Mouse (Mus musculus): ENCODE data around the gene Scd2. TPM values are rescaled to one million over a fixed set of nuclear protein-coding genes. Genes with fewer than 3 reads are reported as not detected.
A peak's percentile ranks its signal among the peaks of the same experiment; 100 is the strongest.
"Not testable (repeated sequence)": the region's sequence is repeated elsewhere in the genome, so short reads cannot be mapped to it uniquely, and the experiment has no call there.

Gene Scd2
- polyA plus RNA-seq, 1 experiment, result 717 TPM

GRCm38 (mm10) chr19:44308611-44309246 is 15.3 kb downstream of the Scd2 start:
- H3K4me3 ChIP-seq (ENCODE audit: insufficient read depth, low read length), result no peak overlapping the region
- TF ChIP-seq POLR2A (IDR thresholded peaks at IDR 0.05; ENCODE audit: extremely low read depth, insufficient read depth, low read length), result no peak
- TF ChIP-seq CTCF (IDR thresholded peaks at IDR 0.05; ENCODE audit: extremely low read depth, insufficient read depth, low read length), result no peak
- H3K27ac ChIP-seq (ENCODE audit: insufficient read depth, low read length), result no peak overlapping the region
- H3K4me1 ChIP-seq (ENCODE audit: control insufficient read depth, insufficient read depth, low read length), result peaks cover 3% of the 10 kb centered on the region; the same call in 1 of the 2 replicates

GRCm38 (mm10) chr19:44309351-44310154 is 16.1 kb downstream of the Scd2 start:
- Histone ChIP-seq H3K4me1 (ENCODE audit: control insufficient read depth, insufficient read depth, low read length) (peaks cover 4% of the 10 kb centered on the region), H3K27ac (ENCODE audit: insufficient read depth, low read length) (no peak overlapping the region), H3K4me3 (ENCODE audit: insufficient read depth, low read length) (no peak overlapping the region)
- no peak for TF ChIP-seq CTCF (IDR thresholded peaks at IDR 0.05; ENCODE audit: extremely low read depth, insufficient read depth, low read length)
- no peak for TF ChIP-seq POLR2A (IDR thresholded peaks at IDR 0.05; ENCODE audit: extremely low read depth, insufficient read depth, low read length)

GRCm38 (mm10) chr19:44310155-44310575 is 16.7 kb downstream of the Scd2 start:
- H3K27ac ChIP-seq (ENCODE audit: insufficient read depth, low read length); H3K4me1 ChIP-seq (ENCODE audit: control insufficient read depth, insufficient read depth, low read length); H3K4me3 ChIP-seq (ENCODE audit: insufficient read depth, low read length): not testable (repeated sequence)

- H3K4me3 ChIP-seq (ENCODE audit: insufficient read depth, low read length), result no peak overlapping the region
- TF ChIP-seq CTCF (IDR thresholded peaks at IDR 0.05; ENCODE audit: extremely low read depth, insufficient read depth, low read length) (no peak), POLR2A (IDR thresholded peaks at IDR 0.05; ENCODE audit: extremely low read depth, insufficient read depth, low read length) (no peak)
- peaks cover 4% of the 10 kb centered on the region for H3K4me1 ChIP-seq (ENCODE audit: control insufficient read depth, insufficient read depth, low read length)
- no peak overlapping the region for H3K27ac ChIP-seq (ENCODE audit: insufficient read depth, low read length)
Measured at GRCm38 (mm10) chr19:44310814-44311213, 17.3 kb downstream of the Scd2 start.

GRCm38 (mm10) chr19:44311306-44312006 is 18.0 kb downstream of the Scd2 start:
- peak overlapping the region; percentile 11 for H3K27ac ChIP-seq (ENCODE audit: insufficient read depth, low read length)
- no peak overlapping the region for H3K4me3 ChIP-seq (ENCODE audit: insufficient read depth, low read length)
- TF ChIP-seq POLR2A (IDR thresholded peaks at IDR 0.05; ENCODE audit: extremely low read depth, insufficient read depth, low read length), result no peak
- no peak for TF ChIP-seq CTCF (IDR thresholded peaks at IDR 0.05; ENCODE audit: extremely low read depth, insufficient read depth, low read length)
- H3K4me1 ChIP-seq (ENCODE audit: control insufficient read depth, insufficient read depth, low read length), result peaks cover 2% of the 10 kb centered on the region

- TF ChIP-seq POLR2A (IDR thresholded peaks at IDR 0.05; ENCODE audit: extremely low read depth, insufficient read depth, low read length) (no peak), CTCF (IDR thresholded peaks at IDR 0.05; ENCODE audit: extremely low read depth, insufficient read depth, low read length) (no peak)
- H3K4me1 ChIP-seq (ENCODE audit: control insufficient read depth, insufficient read depth, low read length), result peaks cover 2% of the 10 kb centered on the region
- H3K27ac ChIP-seq (ENCODE audit: insufficient read depth, low read length), result peak overlapping the region; percentile 11
- no peak overlapping the region for H3K4me3 ChIP-seq (ENCODE audit: insufficient read depth, low read length)
Measured at GRCm38 (mm10) chr19:44312007-44312360, 18.5 kb downstream of the Scd2 start.

- H3K4me1 ChIP-seq (ENCODE audit: control insufficient read depth, insufficient read depth, low read length), result peaks cover 2% of the 10 kb centered on the region
- no peak overlapping the region for H3K4me3 ChIP-seq (ENCODE audit: insufficient read depth, low read length)
- H3K27ac ChIP-seq (ENCODE audit: insufficient read depth, low read length), result no peak overlapping the region
- TF ChIP-seq CTCF (IDR thresholded peaks at IDR 0.05; ENCODE audit: extremely low read depth, insufficient read depth, low read length) (no peak), POLR2A (IDR thresholded peaks at IDR 0.05; ENCODE audit: extremely low read depth, insufficient read depth, low read length) (no peak)
Measured at GRCm38 (mm10) chr19:44313066-44313465, 19.6 kb downstream of the Scd2 start.

- Histone ChIP-seq H3K4me1 (ENCODE audit: control insufficient read depth, insufficient read depth, low read length) (peaks cover 2% of the 10 kb centered on the region), H3K27ac (ENCODE audit: insufficient read depth, low read length) (peak overlapping the region; percentile 91), H3K4me3 (ENCODE audit: insufficient read depth, low read length) (peak overlapping the region; percentile 31; the same call in 1 of the 2 replicates)
- TF ChIP-seq POLR2A (IDR thresholded peaks at IDR 0.05; ENCODE audit: extremely low read depth, insufficient read depth, low read length) (peak; percentile 34; the same call in 1 of the 2 replicates), CTCF (IDR thresholded peaks at IDR 0.05; ENCODE audit: extremely low read depth, insufficient read depth, low read length) (no peak)
Measured at GRCm38 (mm10) chr19:44314327-44314759, 20.9 kb downstream of the Scd2 start.

GRCm38 (mm10) chr19:44314871-44315414 is 21.5 kb downstream of the Scd2 start:
- Histone ChIP-seq H3K4me1 (ENCODE audit: control insufficient read depth, insufficient read depth, low read length) (peaks cover 2% of the 10 kb centered on the region), H3K4me3 (ENCODE audit: insufficient read depth, low read length) (peak overlapping the region; percentile 31), H3K27ac (ENCODE audit: insufficient read depth, low read length) (peak overlapping the region; percentile 5; the same call in 1 of the 2 replicates)
- TF ChIP-seq CTCF (IDR thresholded peaks at IDR 0.05; ENCODE audit: extremely low read depth, insufficient read depth, low read length), result no peak
- TF ChIP-seq POLR2A (IDR thresholded peaks at IDR 0.05; ENCODE audit: extremely low read depth, insufficient read depth, low read length), result 0 out of 2 replicates have a peak, but pooled peaks have one; percentile 29
